Mouse (Mus musculus): Measurements from ENCODE around the gene Gstp2.

DNA sequence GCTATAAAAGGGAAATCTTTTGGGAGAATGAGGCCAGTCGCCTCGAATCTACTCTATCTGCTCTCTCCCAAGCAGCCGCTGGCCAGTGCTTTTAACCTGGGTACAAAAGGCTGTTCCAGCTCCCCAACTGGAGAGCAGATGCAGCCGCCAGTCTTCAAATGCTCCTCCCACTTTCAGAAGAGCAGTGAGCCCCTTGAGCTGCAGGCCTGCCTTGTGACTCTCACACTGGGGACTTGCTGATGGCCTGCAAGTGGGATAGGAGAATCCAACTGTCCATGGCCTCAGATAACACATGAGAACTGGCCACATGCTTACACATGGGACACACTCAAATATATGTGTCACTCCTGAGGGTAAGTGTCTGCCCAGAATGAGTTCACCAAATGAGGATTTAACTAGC is 10.9 kb upstream of the Gstp2 start:
- no peak for TF ChIP-seq CTCF (conservative IDR thresholded peaks at IDR 0.05; ENCODE audit: low read length)
- TF ChIP-seq NANOG (IDR thresholded peaks at IDR 0.05; ENCODE audit: borderline replicate concordance, low read length), result no peak

Data from E14TG2a.4 (cell line).